Mouse (Mus musculus): Measurements from ENCODE around the gene Spata13. TPM values are rescaled to one million over a fixed set of nuclear protein-coding genes. Genes with fewer than 3 reads are reported as not detected.
A peak's percentile ranks its signal among the peaks of the same experiment; 100 is the strongest.

The Spata13 gene
- polyA plus RNA-seq, 1 experiment from 2014 or later, result 16.8 TPM

DNA sequence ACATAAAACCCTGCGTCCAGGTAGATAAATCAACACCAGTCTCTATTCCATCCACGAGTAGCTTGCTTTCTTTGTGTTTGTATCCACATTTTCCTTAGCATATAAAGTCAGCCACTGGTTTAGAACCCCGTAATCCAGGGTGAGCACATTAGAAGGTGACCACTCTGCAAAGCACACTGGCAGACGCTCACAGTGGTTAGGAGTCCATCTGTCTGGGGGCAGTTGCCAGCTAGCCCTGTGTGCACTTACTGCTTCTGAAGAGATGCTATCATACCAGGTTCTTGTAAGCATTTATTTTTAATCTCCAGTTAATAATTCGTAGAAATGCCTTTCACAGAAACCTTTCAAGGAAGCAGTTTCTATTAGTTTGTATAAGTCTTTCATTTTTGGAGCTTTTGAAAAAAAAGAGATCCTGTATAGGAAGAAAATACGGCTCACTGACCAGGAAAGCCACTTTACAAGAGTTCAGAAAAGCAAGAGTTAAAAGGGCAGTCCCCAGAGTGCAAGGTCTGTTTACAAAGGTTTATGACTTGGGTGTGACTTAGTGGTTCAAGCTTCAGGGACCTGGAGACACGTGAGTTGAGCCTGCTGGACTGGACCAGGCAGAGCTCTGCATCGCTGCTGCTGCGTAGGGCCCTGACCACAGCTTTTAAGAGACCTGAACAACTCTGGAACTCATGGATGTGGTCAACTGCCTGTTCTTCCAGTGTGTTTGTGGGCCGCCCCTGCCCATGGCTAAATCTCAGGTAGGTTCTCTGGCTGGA is 68.8 kb downstream of the Spata13 start:
- Histone ChIP-seq H3K36me3 (ENCODE audit: control insufficient read depth, insufficient read depth, low read length) (no peaks in the 10 kb centered on the region), H3K4me3 (ENCODE audit: low read depth, low read length) (no peak overlapping the region), H3K9me3 (replicated peaks; ENCODE audit: control insufficient read depth, low read length) (no peaks in the 10 kb centered on the region), H3K27me3 (ENCODE audit: control insufficient read depth, insufficient read depth, low read length) (no peaks in the 10 kb centered on the region), H3K9ac (ENCODE audit: low read depth, low read length) (no peak overlapping the region), H3K4me1 (ENCODE audit: control insufficient read depth, insufficient read depth, low read length) (peaks cover 16% of the 10 kb centered on the region), H3K4me2 (no peak overlapping the region), H3K27ac (ENCODE audit: low read depth, low read length) (no peak overlapping the region)
- no peak for ATAC-seq (replicated peaks; ENCODE audit: insufficient number of reproducible peaks, low FRiP score, low TSS enrichment)
- 79% methylated on average over 10 of the region's 10 CpGs for WGBS (ENCODE audit: insufficient replicate concordance)

DNA sequence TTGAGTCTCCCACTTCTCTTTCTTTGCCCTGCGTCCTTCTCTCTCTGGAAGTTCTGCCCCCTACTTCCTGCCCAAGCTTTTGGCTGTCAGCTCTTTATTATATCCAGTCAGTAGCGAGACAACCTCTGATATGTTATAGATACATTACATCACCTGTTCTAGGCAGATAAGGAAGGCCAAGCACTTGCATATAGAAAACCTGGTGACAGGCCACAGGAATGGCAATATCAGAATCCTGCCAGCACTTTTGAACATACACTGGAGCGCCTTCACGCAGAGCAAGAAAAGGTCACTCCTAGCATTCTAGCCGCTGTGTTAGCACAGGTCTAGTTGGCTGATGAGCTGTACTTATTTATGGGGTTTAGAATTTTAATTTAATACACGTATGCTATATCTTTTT is 70.7 kb downstream of the Spata13 start:
- ATAC-seq (replicated peaks; ENCODE audit: insufficient number of reproducible peaks, low FRiP score, low TSS enrichment), result no peak
- WGBS (ENCODE audit: insufficient replicate concordance), result 53% methylated on average over 6 of the region's 6 CpGs
- Histone ChIP-seq H3K4me3 (ENCODE audit: low read depth, low read length) (no peak overlapping the region), H3K27ac (ENCODE audit: low read depth, low read length) (peak overlapping the region; percentile 46; the same call in 1 of the 2 replicates), H3K36me3 (ENCODE audit: control insufficient read depth, insufficient read depth, low read length) (no peaks in the 10 kb centered on the region), H3K27me3 (ENCODE audit: control insufficient read depth, insufficient read depth, low read length) (no peaks in the 10 kb centered on the region), H3K4me2 (no peak overlapping the region), H3K9ac (ENCODE audit: low read depth, low read length) (no peak overlapping the region), H3K9me3 (replicated peaks; ENCODE audit: control insufficient read depth, low read length) (no peaks in the 10 kb centered on the region), H3K4me1 (ENCODE audit: control insufficient read depth, insufficient read depth, low read length) (peaks cover 22% of the 10 kb centered on the region)

DNA sequence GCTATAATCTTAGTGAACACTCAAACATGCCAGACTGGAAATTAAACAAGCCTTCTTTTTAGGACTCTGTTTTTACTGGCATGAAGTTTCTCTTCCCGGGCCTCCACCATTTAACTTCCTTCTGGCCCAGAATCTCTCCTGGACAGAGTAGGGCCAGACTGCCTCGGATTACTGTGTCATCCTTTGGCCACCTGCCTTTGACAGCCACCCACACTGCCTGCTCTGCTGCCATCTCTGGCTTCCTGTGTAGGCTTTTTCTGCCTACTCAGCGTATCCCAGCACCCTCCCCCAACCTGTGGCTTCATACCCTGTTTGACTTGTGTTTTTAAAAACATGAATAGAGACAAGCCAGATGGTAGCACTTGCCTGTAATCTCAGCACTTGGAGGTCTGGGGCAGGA is 71.2 kb downstream of the Spata13 start:
- no peak overlapping the region for H3K4me2 ChIP-seq
- H3K4me3 ChIP-seq (ENCODE audit: low read depth, low read length), result no peak overlapping the region
- WGBS (ENCODE audit: insufficient replicate concordance), result 51% methylated on average over 3 of the region's 3 CpGs
- ATAC-seq (replicated peaks; ENCODE audit: insufficient number of reproducible peaks, low FRiP score, low TSS enrichment), result no peak; the same call in 1 of the 2 replicates
- H3K9ac ChIP-seq (ENCODE audit: low read depth, low read length), result no peak overlapping the region
- H3K27ac ChIP-seq (ENCODE audit: low read depth, low read length), result peak overlapping the region; percentile 46; the same call in 1 of the 2 replicates
- no peaks in the 10 kb centered on the region for H3K9me3 ChIP-seq (replicated peaks; ENCODE audit: control insufficient read depth, low read length)
- no peaks in the 10 kb centered on the region for H3K36me3 ChIP-seq (ENCODE audit: control insufficient read depth, insufficient read depth, low read length)
- peaks cover 22% of the 10 kb centered on the region for H3K4me1 ChIP-seq (ENCODE audit: control insufficient read depth, insufficient read depth, low read length)
- no peaks in the 10 kb centered on the region for H3K27me3 ChIP-seq (ENCODE audit: control insufficient read depth, insufficient read depth, low read length)

DNA sequence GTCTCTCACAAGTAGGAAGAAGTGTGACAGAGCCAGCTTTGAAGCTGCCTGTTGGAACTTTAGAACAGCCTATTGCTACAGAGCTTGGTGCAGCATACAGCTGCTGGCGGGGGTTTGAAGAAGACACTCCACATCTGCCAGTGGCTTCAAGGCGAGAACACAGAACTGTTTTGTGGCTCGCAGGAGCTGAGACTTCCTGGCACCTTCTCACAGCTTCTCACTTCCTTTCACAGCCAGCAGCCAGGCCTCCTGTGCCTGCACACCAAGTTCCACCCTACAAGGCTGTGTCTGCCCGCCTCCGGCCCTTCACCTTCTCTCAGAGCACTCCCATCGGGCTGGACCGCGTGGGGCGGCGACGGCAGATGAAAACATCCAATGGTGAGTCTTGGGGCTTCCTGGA is 75.4 kb downstream of the Spata13 start:
- H3K4me3 ChIP-seq (ENCODE audit: low read depth, low read length), result no peak overlapping the region
- no peak overlapping the region for H3K4me2 ChIP-seq
- 48% methylated on average over 11 of the region's 11 CpGs for WGBS (ENCODE audit: insufficient replicate concordance)
- no peak overlapping the region for H3K27ac ChIP-seq (ENCODE audit: low read depth, low read length)
- H3K36me3 ChIP-seq (ENCODE audit: control insufficient read depth, insufficient read depth, low read length), result no peaks in the 10 kb centered on the region
- no peaks in the 10 kb centered on the region for H3K9me3 ChIP-seq (replicated peaks; ENCODE audit: control insufficient read depth, low read length)
- no peak for ATAC-seq (replicated peaks; ENCODE audit: insufficient number of reproducible peaks, low FRiP score, low TSS enrichment)
- no peak overlapping the region for H3K9ac ChIP-seq (ENCODE audit: low read depth, low read length)
- peaks cover 22% of the 10 kb centered on the region for H3K4me1 ChIP-seq (ENCODE audit: control insufficient read depth, insufficient read depth, low read length)
- H3K27me3 ChIP-seq (ENCODE audit: control insufficient read depth, insufficient read depth, low read length), result no peaks in the 10 kb centered on the region

DNA sequence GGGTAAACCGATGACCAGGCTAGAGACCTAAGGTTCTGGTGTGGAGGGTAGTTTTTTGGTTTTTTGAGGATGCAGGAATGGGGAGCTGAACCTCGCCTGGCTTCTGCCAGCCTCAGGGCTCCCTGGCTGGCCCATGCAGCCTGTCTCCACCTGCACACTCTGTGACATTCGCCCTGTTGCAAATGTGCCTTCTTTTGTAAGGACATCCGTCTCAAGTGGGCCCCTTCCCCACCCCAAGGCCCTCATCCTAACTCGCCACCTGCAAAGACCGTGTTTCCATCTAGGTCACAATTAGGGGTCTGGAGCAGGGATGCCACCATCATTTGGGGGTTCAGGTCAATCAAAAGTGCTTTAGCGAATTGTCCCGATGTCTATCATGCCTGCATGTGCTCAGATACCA is 75.9 kb downstream of the Spata13 start:
- no peaks in the 10 kb centered on the region for H3K27me3 ChIP-seq (ENCODE audit: control insufficient read depth, insufficient read depth, low read length)
- H3K36me3 ChIP-seq (ENCODE audit: control insufficient read depth, insufficient read depth, low read length), result no peaks in the 10 kb centered on the region
- H3K9me3 ChIP-seq (replicated peaks; ENCODE audit: control insufficient read depth, low read length), result no peaks in the 10 kb centered on the region
- H3K4me3 ChIP-seq (ENCODE audit: low read depth, low read length), result no peak overlapping the region
- H3K4me2 ChIP-seq, result no peak overlapping the region
- peaks cover 17% of the 10 kb centered on the region for H3K4me1 ChIP-seq (ENCODE audit: control insufficient read depth, insufficient read depth, low read length)
- 82% methylated on average over 8 of the region's 8 CpGs for WGBS (ENCODE audit: insufficient replicate concordance)
- no peak overlapping the region for H3K27ac ChIP-seq (ENCODE audit: low read depth, low read length)
- no peak overlapping the region for H3K9ac ChIP-seq (ENCODE audit: low read depth, low read length)
- ATAC-seq (replicated peaks; ENCODE audit: insufficient number of reproducible peaks, low FRiP score, low TSS enrichment), result no peak

DNA sequence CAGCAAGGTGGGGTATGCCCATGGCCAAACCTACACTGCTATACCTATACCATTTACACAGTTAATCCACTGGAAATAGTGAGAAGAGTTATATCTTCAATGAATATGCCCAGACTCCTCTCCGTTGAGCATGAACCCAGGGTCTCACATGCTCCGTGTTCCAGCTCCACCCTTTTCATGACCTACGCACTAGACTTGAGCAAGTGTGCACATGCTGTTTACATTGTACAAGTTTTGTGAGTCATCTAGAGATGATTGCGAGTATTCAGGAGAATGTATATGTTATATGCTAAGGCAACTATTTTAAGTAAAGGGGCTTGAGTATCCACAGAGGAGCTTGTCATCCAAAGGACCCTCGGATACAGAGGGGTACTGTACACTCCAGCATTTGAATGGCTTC is 77.4 kb downstream of the Spata13 start:
- Histone ChIP-seq H3K27ac (ENCODE audit: low read depth, low read length) (no peak overlapping the region), H3K4me3 (ENCODE audit: low read depth, low read length) (no peak overlapping the region), H3K27me3 (ENCODE audit: control insufficient read depth, insufficient read depth, low read length) (no peaks in the 10 kb centered on the region), H3K36me3 (ENCODE audit: control insufficient read depth, insufficient read depth, low read length) (no peaks in the 10 kb centered on the region), H3K9me3 (replicated peaks; ENCODE audit: control insufficient read depth, low read length) (no peaks in the 10 kb centered on the region), H3K4me2 (no peak overlapping the region), H3K4me1 (ENCODE audit: control insufficient read depth, insufficient read depth, low read length) (peaks cover 11% of the 10 kb centered on the region), H3K9ac (ENCODE audit: low read depth, low read length) (no peak overlapping the region)
- ATAC-seq (replicated peaks; ENCODE audit: insufficient number of reproducible peaks, low FRiP score, low TSS enrichment), result no peak
- 89% methylated on average over 5 of the region's 5 CpGs for WGBS (ENCODE audit: insufficient replicate concordance)

DNA sequence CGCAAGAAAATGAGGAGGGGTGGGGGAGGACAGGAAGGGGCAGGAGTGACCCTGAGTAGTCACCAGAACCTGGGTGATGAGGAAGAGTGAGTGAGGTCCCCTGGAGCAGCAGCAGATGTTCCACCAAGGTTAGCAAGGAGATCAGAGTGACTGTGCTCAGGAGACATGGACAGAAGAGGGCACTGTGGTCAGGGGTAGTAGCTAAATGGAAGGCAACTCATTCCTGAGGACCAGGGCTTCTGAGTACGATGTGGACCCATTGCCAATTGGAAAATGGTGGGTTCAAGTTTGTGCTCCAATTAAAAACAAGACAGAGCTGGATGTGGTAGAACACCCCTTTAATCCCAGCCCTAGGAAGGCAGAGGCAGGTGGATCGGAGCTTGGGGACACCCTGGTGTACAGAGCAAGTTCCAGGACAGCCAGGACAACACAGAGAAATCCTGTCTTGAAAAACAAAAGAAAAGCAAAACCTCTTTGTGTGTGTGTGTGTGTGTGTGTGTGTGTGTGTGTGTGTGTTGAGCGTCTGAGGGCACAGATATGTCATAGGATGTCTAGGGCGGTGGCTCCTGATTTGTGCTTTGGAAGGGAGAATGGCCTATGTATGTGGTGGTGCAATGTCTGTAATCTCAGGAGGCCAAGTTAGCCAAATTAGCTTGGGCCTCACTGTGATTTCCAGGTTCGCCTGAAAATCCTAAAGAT is 77.9 kb downstream of the Spata13 start:
- no peak overlapping the region for H3K4me2 ChIP-seq
- peaks cover 9% of the 10 kb centered on the region for H3K4me1 ChIP-seq (ENCODE audit: control insufficient read depth, insufficient read depth, low read length)
- no peaks in the 10 kb centered on the region for H3K36me3 ChIP-seq (ENCODE audit: control insufficient read depth, insufficient read depth, low read length)
- H3K27me3 ChIP-seq (ENCODE audit: control insufficient read depth, insufficient read depth, low read length), result no peaks in the 10 kb centered on the region
- WGBS (ENCODE audit: insufficient replicate concordance), result 75% methylated on average over 6 of the region's 6 CpGs
- no peak overlapping the region for H3K4me3 ChIP-seq (ENCODE audit: low read depth, low read length)
- H3K27ac ChIP-seq (ENCODE audit: low read depth, low read length), result no peak overlapping the region
- no peak for ATAC-seq (replicated peaks; ENCODE audit: insufficient number of reproducible peaks, low FRiP score, low TSS enrichment)
- H3K9me3 ChIP-seq (replicated peaks; ENCODE audit: control insufficient read depth, low read length), result no peaks in the 10 kb centered on the region
- no peak overlapping the region for H3K9ac ChIP-seq (ENCODE audit: low read depth, low read length)

DNA sequence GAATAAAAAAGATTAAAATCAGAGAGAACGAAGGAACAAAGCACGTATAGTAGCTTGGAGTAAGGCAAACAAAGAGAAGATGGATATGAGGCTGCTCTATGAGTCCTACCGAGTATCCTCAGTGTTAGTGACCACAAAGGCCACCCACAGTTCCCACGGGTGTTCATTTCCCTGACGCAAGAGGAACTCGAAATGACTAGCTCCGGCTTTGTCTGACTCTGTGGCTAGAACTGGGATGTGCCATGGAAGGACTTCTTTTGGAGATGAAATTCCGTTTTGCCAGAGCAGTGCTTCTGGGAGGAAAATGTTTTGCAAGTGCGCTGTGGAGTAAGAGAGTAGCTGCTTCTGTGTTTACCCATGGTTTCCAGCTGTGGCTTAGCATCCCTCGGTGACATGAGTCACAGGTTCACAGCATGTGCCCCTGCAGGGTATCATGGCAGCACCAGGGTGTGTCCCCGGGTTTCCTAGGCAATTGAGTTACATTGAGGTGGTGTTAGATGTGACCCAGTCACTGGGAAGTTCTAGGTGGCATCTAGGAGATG is 78.6 kb downstream of the Spata13 start:
- Histone ChIP-seq H3K4me1 (ENCODE audit: control insufficient read depth, insufficient read depth, low read length) (peaks cover 6% of the 10 kb centered on the region), H3K9me3 (replicated peaks; ENCODE audit: control insufficient read depth, low read length) (no peaks in the 10 kb centered on the region), H3K36me3 (ENCODE audit: control insufficient read depth, insufficient read depth, low read length) (no peaks in the 10 kb centered on the region), H3K4me3 (ENCODE audit: low read depth, low read length) (no peak overlapping the region), H3K4me2 (no peak overlapping the region), H3K27me3 (ENCODE audit: control insufficient read depth, insufficient read depth, low read length) (no peaks in the 10 kb centered on the region), H3K27ac (ENCODE audit: low read depth, low read length) (no peak overlapping the region), H3K9ac (ENCODE audit: low read depth, low read length) (no peak overlapping the region)
- 85% methylated on average over 11 of the region's 11 CpGs for WGBS (ENCODE audit: insufficient replicate concordance)
- ATAC-seq (replicated peaks; ENCODE audit: insufficient number of reproducible peaks, low FRiP score, low TSS enrichment), result no peak
